Mouse (Mus musculus) neutrophil, adult 83 days (primary cell): ENCODE measurements around the gene Pmvk. TPM values are rescaled to one million over a fixed set of nuclear protein-coding genes. Genes with fewer than 3 reads are reported as not detected.

Experiments used
- total RNA-seq, 2 experiments: library from RNA; stranded (reverse); gene quantifications; one replicate each; pipeline ENCODE4 v1.2.4; 2023

The Pmvk gene
- 1 to 10 TPM; 9.1 to 9.9 TPM for total RNA-seq

GRCm38 (mm10) chr3:89454401-89455177 is at the start of gene Pmvk:
TSS of gene Pmvk (plus strand) at chr3:89454541.

GRCm38 (mm10) chr3:89411490-89412393 is 42.6 kb upstream of the Pmvk start, which contains the start of gene Flad1:
TSS of gene Flad1 (minus strand) at chr3:89411870.

DNA sequence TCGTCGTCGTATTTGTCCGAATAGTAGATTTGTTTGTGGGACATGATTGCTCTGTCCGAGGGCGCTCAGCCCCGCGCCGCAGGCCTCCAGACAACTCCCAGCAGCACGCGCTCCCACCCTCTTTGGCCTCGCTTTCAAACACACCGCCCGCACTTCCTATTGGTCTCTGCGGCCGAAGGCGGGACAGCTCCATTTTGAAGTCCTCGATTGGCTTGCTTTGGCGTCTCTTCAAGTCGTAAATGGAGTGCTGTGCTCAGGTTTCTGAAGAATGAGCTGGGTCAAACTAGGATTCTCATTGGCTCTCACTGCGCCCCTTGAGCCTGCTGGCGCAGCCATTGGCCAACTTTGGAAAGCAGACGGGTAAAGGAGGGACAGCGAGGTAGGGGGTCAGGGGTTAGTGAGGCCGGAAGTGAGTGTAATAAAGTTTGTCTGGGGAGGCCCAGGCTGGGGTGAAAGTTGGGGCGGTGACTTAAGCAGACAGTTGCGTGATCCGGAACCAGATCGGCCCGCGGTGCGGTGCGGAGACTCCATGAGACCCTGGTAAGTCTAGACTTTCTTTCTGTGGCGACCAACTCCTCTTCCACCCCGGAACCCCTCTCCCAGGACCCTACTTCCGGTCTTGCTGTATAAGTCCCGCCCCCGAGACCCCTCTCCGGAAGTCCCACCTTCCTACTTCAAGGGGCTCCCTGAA is 36.0 kb upstream of the Pmvk start, which contains the start of the genes Cks1b and Shc1:
Gene Cks1b, minus strand, starts transcription at position 214 of the 691 bp plus-strand sequence.
Gene Shc1, plus strand, starts transcription at position 274 of the 691 bp plus-strand sequence.

GRCm38 (mm10) chr3:89430171-89431159 is 23.9 kb upstream of the Pmvk start, which contains the start of gene Pygo2:
TSS of gene Pygo2 (plus strand) at chr3:89430214.

GRCm38 (mm10) chr3:89436176-89437113 is 17.9 kb upstream of the Pmvk start, which contains the start of gene Pbxip1:
TSS of gene Pbxip1 (plus strand) at chr3:89436706.

Other genes with a start within 250 kb of the Pmvk start
- gene Thbs3, start 239.4 kb upstream of the Pmvk start, total RNA-seq, result 1 to 10 TPM in 1 of 2 experiments, under 1 TPM in 1; 0.68 to 1.4 TPM
- 10 to 100 TPM; 44.5 to 57.2 TPM for gene Mtx1, start 227.5 kb upstream of the Pmvk start, total RNA-seq
- gene Muc1, start 225.5 kb upstream of the Pmvk start, total RNA-seq, result not detected
- gene Krtcap2, start 208.6 kb upstream of the Pmvk start, total RNA-seq, result 10 to 100 TPM; 68.3 to 70.2 TPM
- under 1 TPM; 0.44 to 0.61 TPM for gene Trim46, start 208.2 kb upstream of the Pmvk start, total RNA-seq
- gene Dpm3, start 195.2 kb upstream of the Pmvk start, total RNA-seq, result 10 to 100 TPM; 42.5 to 56.9 TPM
- gene Slc50a1, start 184.0 kb upstream of the Pmvk start, total RNA-seq, result 10 to 100 TPM; 24.1 to 29.6 TPM
- not detected for gene Efna1, start 173.4 kb upstream of the Pmvk start, total RNA-seq
- gene Efna3, start 131.6 kb upstream of the Pmvk start, total RNA-seq, result not detected
- not detected for gene Efna4, start 116.5 kb upstream of the Pmvk start, total RNA-seq
- gene Adam15, start 104.5 kb upstream of the Pmvk start, total RNA-seq, result 100 to 1,000 TPM; 119 to 125 TPM
- under 1 TPM in 1 of 2 experiments, not detected in 1; 0.15 TPM for gene Dcst2, start 92.6 kb upstream of the Pmvk start, total RNA-seq
- not detected for gene Dcst1, start 89.3 kb upstream of the Pmvk start, total RNA-seq
- 100 to 1,000 TPM; 136 to 149 TPM for gene Zbtb7b, start 59.8 kb upstream of the Pmvk start, total RNA-seq
- not detected for gene Lenep, start 51.7 kb upstream of the Pmvk start, total RNA-seq
- gene Flad1, start 42.7 kb upstream of the Pmvk start, total RNA-seq, result 10 to 100 TPM; 13.8 to 17.9 TPM
- 10 to 100 TPM; 45.4 to 57.0 TPM for gene Cks1b, start 36.2 kb upstream of the Pmvk start, total RNA-seq
- 100 to 1,000 TPM; 114 to 119 TPM for gene Shc1, start 36.1 kb upstream of the Pmvk start, total RNA-seq
- gene Pygo2, start 24.3 kb upstream of the Pmvk start, total RNA-seq, result 10 to 100 TPM; 36.1 to 46.3 TPM
- 100 to 1,000 TPM; 136 to 147 TPM for gene Pbxip1, start 17.8 kb upstream of the Pmvk start, total RNA-seq
- under 1 TPM; 0.13 to 0.26 TPM for gene Kcnn3, start 65.6 kb downstream of the Pmvk start, total RNA-seq